Mouse (Mus musculus): Measurements from ENCODE around the gene Epn1. TPM values are rescaled to one million over a fixed set of nuclear protein-coding genes. Genes with fewer than 3 reads are reported as not detected.
"Not testable (repeated sequence)": the region's sequence is repeated elsewhere in the genome, so short reads cannot be mapped to it uniquely, and the experiment has no call there.

Epn1 gene
- polyA plus RNA-seq, 1 experiment from 2014 or later, result 55.8 TPM

DNA sequence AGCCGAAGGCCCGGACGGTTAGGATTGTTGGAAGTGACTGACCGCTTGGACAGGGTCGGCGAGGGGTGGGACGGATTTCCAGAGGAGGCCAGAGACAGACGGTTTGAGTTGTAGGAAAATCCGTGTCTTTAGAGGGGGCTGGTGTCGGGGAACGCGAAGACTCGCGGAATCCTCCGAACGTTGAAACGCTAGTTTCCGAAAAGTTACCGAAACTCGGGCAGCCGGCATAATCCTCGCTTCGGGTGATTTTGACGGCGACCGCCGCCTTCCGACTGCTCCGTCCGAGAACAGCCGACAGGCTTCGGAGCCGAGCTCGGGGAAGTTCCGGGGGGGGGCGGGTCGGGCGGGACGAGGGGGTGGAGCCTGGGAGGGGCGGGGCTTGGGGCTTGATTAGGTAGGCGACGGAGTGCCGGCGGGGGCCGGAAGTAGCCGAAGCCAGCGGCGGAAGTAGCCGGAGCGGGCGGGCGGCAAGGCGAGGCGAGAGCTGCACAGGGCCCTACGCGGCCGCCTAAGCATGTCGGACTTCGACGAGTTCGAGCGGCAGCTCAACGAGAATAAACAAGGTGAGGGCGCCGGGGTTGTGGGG is 18.2 kb upstream of the Epn1 start, which contains the start of gene U2af2:
TSS of gene U2af2 (plus strand) at position 370 of the 586 bp plus-strand sequence.
- peak within 1 kb of the TSS; percentile 97 for H3K9ac ChIP-seq (ENCODE audit: low read length)
- peaks cover 14% of the 10 kb centered on the region for H3K27me3 ChIP-seq (ENCODE audit: control insufficient read depth, insufficient read depth, low read length)
- H3K4me1 ChIP-seq (ENCODE audit: control insufficient read depth, insufficient read depth, low read length), result peaks cover 34% of the 10 kb centered on the region
- peak; percentile 68 for ATAC-seq (replicated peaks; ENCODE audit: extremely low read depth, insufficient read depth, low FRiP score)
- WGBS, result under 1% methylated on average over 63 of the region's 65 CpGs
- peak within 1 kb of the TSS; percentile 100 for H3K27ac ChIP-seq (ENCODE audit: low read length)
- peak within 1 kb of the TSS; percentile 96 for H3K4me2 ChIP-seq (ENCODE audit: low read depth, low read length)
- H3K9me3 ChIP-seq (replicated peaks; ENCODE audit: control insufficient read depth, low read length), result no peaks in the 10 kb centered on the region
- peak within 1 kb of the TSS; percentile 88 for H3K4me3 ChIP-seq (ENCODE audit: low read length)
- peaks cover 9% of the 10 kb centered on the region for H3K36me3 ChIP-seq (ENCODE audit: control insufficient read depth, insufficient read depth)

GRCm38 (mm10) chr7:5062360-5063001 is 17.6 kb upstream of the Epn1 start:
- peak; percentile 38 for ATAC-seq (replicated peaks; ENCODE audit: extremely low read depth, insufficient read depth, low FRiP score)
- under 1% methylated on average over 42 of the region's 51 CpGs for whole genome bisulfite sequencing
- Histone ChIP-seq H3K9ac (ENCODE audit: low read length) (peak overlapping the region; percentile 82), H3K4me1 (ENCODE audit: control insufficient read depth, insufficient read depth, low read length) (peaks cover 33% of the 10 kb centered on the region), H3K27ac (ENCODE audit: low read length) (peak overlapping the region; percentile 100), H3K4me3 (ENCODE audit: low read length) (peak overlapping the region; percentile 88), H3K9me3 (replicated peaks; ENCODE audit: control insufficient read depth, low read length) (no peaks in the 10 kb centered on the region), H3K27me3 (ENCODE audit: control insufficient read depth, insufficient read depth, low read length) (peaks cover 8% of the 10 kb centered on the region), H3K36me3 (ENCODE audit: control insufficient read depth, insufficient read depth) (peaks cover 13% of the 10 kb centered on the region), H3K4me2 (ENCODE audit: low read depth, low read length) (peak overlapping the region; percentile 96)

DNA sequence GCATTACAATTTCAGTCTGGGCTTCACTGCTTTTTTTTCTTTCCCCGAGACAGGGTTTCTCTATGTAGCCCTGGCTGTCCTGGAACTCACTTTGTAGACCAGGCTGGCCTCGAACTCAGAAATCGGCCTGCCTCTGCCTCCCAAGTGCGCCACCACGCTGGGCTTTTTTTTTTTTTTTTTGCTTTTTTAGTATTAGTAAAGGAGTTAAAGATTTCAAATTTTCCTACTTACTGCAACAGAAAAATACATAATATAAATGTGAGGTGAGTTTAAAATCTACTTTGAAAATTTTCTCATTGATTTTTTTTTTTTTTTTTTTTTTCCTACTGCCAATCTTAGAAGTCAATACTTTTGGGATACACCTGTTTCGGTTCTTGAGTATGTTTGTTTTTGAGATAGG is 15.1 kb upstream of the Epn1 start:
- Histone ChIP-seq H3K27ac (ENCODE audit: low read length) (no peak overlapping the region), H3K4me2 (ENCODE audit: low read depth, low read length) (no peak overlapping the region), H3K4me1 (ENCODE audit: control insufficient read depth, insufficient read depth, low read length) (peaks cover 31% of the 10 kb centered on the region), H3K27me3 (ENCODE audit: control insufficient read depth, insufficient read depth, low read length) (no peaks in the 10 kb centered on the region), H3K36me3 (ENCODE audit: control insufficient read depth, insufficient read depth) (peaks cover 29% of the 10 kb centered on the region), H3K9ac (ENCODE audit: low read length) (no peak overlapping the region), H3K4me3 (ENCODE audit: low read length) (no peak overlapping the region), H3K9me3 (replicated peaks; ENCODE audit: control insufficient read depth, low read length) (no peaks in the 10 kb centered on the region)
- WGBS, result 89% methylated on average over 6 of the region's 6 CpGs
- ATAC-seq (replicated peaks; ENCODE audit: extremely low read depth, insufficient read depth, low FRiP score), result no peak

DNA sequence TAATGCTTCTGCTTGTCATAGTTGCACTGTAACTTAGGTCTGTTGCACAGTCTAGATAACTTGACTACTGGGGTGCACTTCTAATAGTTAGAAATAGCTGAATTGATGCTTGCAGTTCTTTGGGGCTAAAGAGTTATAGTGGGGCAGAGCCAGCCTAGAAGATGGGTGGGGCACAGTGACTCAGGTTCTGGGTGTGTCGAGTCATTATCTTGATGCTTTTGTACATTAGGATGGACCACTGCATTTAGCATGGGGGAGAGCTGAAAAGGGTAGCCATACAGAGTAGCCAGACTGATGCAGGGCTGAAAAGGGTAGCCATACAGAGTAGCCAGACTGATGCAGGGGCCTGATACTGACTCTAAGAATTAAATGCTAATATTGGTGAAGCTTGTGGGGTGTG is 6.4 kb upstream of the Epn1 start:
- no peak overlapping the region for H3K9ac ChIP-seq (ENCODE audit: low read length)
- H3K4me1 ChIP-seq (ENCODE audit: control insufficient read depth, insufficient read depth, low read length), result no peaks in the 10 kb centered on the region
- H3K27me3 ChIP-seq (ENCODE audit: control insufficient read depth, insufficient read depth, low read length), result no peaks in the 10 kb centered on the region
- H3K27ac ChIP-seq (ENCODE audit: low read length), result no peak overlapping the region
- H3K4me3 ChIP-seq (ENCODE audit: low read length), result no peak overlapping the region
- no peaks in the 10 kb centered on the region for H3K9me3 ChIP-seq (replicated peaks; ENCODE audit: control insufficient read depth, low read length)
- H3K4me2 ChIP-seq (ENCODE audit: low read depth, low read length), result no peak overlapping the region
- WGBS, result 62% methylated on average over 1 of the region's 1 CpGs
- no peak for ATAC-seq (replicated peaks; ENCODE audit: extremely low read depth, insufficient read depth, low FRiP score)
- H3K36me3 ChIP-seq (ENCODE audit: control insufficient read depth, insufficient read depth), result peaks cover 82% of the 10 kb centered on the region

- no peak for ATAC-seq (replicated peaks; ENCODE audit: extremely low read depth, insufficient read depth, low FRiP score)
- 91% methylated on average over 5 of the region's 5 CpGs for WGBS
- H3K4me1 ChIP-seq (ENCODE audit: control insufficient read depth, insufficient read depth, low read length), result no peaks in the 10 kb centered on the region
Measured at GRCm38 (mm10) chr7:5074984-5075383, 5.1 kb upstream of the Epn1 start.

GRCm38 (mm10) chr7:5076931-5077330 is 3.1 kb upstream of the Epn1 start:
- H3K9ac ChIP-seq (ENCODE audit: low read length), result no peak overlapping the region
- H3K36me3 ChIP-seq (ENCODE audit: control insufficient read depth, insufficient read depth), result peaks cover 57% of the 10 kb centered on the region
- H3K27me3 ChIP-seq (ENCODE audit: control insufficient read depth, insufficient read depth, low read length), result no peaks in the 10 kb centered on the region
- no peak overlapping the region for H3K4me3 ChIP-seq (ENCODE audit: low read length)
- 78% methylated on average over 2 of the region's 2 CpGs for WGBS
- H3K4me1 ChIP-seq (ENCODE audit: control insufficient read depth, insufficient read depth, low read length), result peaks cover 11% of the 10 kb centered on the region
- no peak for ATAC-seq (replicated peaks; ENCODE audit: extremely low read depth, insufficient read depth, low FRiP score)
- H3K9me3 ChIP-seq (replicated peaks; ENCODE audit: control insufficient read depth, low read length), result no peaks in the 10 kb centered on the region
- no peak overlapping the region for H3K27ac ChIP-seq (ENCODE audit: low read length)
- H3K4me2 ChIP-seq (ENCODE audit: low read depth, low read length), result no peak overlapping the region

More at GRCm38 (mm10) chr7:5074984-5075383, 5.1 kb upstream of the Epn1 start:
- no peak overlapping the region for H3K9ac ChIP-seq (ENCODE audit: low read length)
- H3K27ac ChIP-seq (ENCODE audit: low read length), result no peak overlapping the region
- H3K9me3 ChIP-seq (replicated peaks; ENCODE audit: control insufficient read depth, low read length), result no peaks in the 10 kb centered on the region
- H3K27me3 ChIP-seq (ENCODE audit: control insufficient read depth, insufficient read depth, low read length), result no peaks in the 10 kb centered on the region
- no peak overlapping the region for H3K4me2 ChIP-seq (ENCODE audit: low read depth, low read length)
- peaks cover 74% of the 10 kb centered on the region for H3K36me3 ChIP-seq (ENCODE audit: control insufficient read depth, insufficient read depth)
- no peak overlapping the region for H3K4me3 ChIP-seq (ENCODE audit: low read length)

DNA sequence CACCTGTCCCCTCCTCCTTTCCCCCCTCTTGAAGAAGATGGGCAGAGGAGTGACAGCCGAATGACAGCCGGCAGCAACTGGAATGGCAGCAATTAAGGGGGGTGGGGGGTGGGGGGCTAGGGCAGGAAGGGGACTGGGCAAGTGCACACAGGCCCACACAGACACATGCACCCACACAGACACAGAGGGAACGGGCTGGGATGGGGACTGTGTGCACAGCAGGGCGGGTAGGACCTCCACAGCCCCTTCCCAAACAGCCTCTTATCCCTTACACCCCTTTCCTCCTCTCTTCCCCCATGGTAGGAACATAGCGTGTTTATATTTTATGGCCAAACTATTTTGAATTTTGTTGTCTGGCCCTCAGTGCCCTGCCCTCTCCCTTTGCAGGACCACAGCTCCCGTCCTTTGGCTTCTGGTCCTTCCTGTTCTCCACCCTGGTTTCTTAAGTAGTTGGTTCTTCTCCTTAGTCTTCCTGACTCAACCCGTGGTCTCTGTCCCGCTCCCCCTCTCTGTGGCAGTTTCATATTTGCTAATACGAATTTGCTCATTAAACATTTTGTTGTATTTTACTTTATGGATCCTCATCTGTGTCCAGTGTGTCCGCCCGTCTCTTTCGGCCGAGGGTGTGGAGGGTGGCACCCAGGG is 548 bp upstream of the Epn1 start:
- not testable (repeated sequence) for ATAC-seq (replicated peaks; ENCODE audit: extremely low read depth, insufficient read depth, low FRiP score); H3K9me3 ChIP-seq (replicated peaks; ENCODE audit: control insufficient read depth, low read length); H3K27me3 ChIP-seq (ENCODE audit: control insufficient read depth, insufficient read depth, low read length)
- WGBS, result 41% methylated on average over 9 of the region's 13 CpGs
- Histone ChIP-seq H3K36me3 (ENCODE audit: control insufficient read depth, insufficient read depth) (peaks cover 42% of the 10 kb centered on the region), H3K4me2 (ENCODE audit: low read depth, low read length) (peak overlapping the region; percentile 81), H3K4me3 (ENCODE audit: low read length) (peak overlapping the region; percentile 87), H3K27ac (ENCODE audit: low read length) (peak overlapping the region; percentile 87), H3K4me1 (ENCODE audit: control insufficient read depth, insufficient read depth, low read length) (peaks cover 18% of the 10 kb centered on the region), H3K9ac (ENCODE audit: low read length) (peak overlapping the region; percentile 71)

DNA sequence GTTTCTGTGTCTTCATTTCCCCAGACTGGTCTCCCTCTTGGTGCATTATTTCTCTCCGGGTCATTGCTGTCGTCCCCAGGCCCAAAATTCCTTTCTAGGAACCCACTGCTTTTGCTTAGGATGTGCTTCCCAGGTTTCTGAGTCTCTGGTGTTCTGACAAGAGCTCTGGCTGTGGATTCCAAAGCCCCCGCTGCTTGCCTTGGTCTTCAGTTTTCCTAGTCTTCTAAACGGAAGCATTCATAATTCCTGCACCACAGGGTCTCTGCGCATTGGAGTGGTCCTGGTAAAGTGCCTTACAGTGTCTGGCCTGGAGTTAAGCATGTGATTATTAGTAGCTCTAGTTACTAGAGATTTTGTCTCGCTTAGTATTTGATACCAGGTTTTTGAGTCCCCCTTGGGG is 780 bp downstream of the Epn1 start:
- peak overlapping the region; percentile 87 for H3K27ac ChIP-seq (ENCODE audit: low read length)
- no peak for ATAC-seq (replicated peaks; ENCODE audit: extremely low read depth, insufficient read depth, low FRiP score)
- peak overlapping the region; percentile 81 for H3K4me2 ChIP-seq (ENCODE audit: low read depth, low read length)
- H3K27me3 ChIP-seq (ENCODE audit: control insufficient read depth, insufficient read depth, low read length), result no peaks in the 10 kb centered on the region
- H3K9me3 ChIP-seq (replicated peaks; ENCODE audit: control insufficient read depth, low read length), result no peaks in the 10 kb centered on the region
- H3K9ac ChIP-seq (ENCODE audit: low read length), result peak overlapping the region; percentile 97
- 10% methylated on average over 6 of the region's 6 CpGs for WGBS
- peaks cover 38% of the 10 kb centered on the region for H3K36me3 ChIP-seq (ENCODE audit: control insufficient read depth, insufficient read depth)
- peaks cover 18% of the 10 kb centered on the region for H3K4me1 ChIP-seq (ENCODE audit: control insufficient read depth, insufficient read depth, low read length)
- peak overlapping the region; percentile 87 for H3K4me3 ChIP-seq (ENCODE audit: low read length)

DNA sequence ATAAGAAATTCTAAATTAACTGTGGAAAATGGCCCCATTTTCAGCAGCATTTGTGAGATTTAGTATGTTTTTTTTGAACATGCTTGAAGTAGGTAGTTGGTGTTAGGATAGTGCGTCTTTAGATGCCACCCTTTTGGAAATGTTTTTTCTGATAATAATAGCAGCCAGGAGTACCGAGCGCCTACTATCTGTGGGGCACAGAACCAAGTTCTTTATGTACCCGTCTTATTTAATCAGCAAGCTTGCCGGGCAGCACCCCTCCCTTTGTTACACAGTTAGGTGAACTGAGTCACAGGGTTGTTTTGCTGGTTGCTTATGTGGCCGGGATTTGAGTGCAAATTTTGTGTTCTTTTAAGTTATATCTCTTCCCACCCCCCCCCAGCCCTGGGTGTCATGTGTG is 1.2 kb downstream of the Epn1 start:
- WGBS, result 46% methylated on average over 6 of the region's 6 CpGs
- Histone ChIP-seq H3K9ac (ENCODE audit: low read length) (peak overlapping the region; percentile 97), H3K4me1 (ENCODE audit: control insufficient read depth, insufficient read depth, low read length) (peaks cover 18% of the 10 kb centered on the region), H3K9me3 (replicated peaks; ENCODE audit: control insufficient read depth, low read length) (no peaks in the 10 kb centered on the region), H3K4me2 (ENCODE audit: low read depth, low read length) (peak overlapping the region; percentile 81), H3K27me3 (ENCODE audit: control insufficient read depth, insufficient read depth, low read length) (no peaks in the 10 kb centered on the region), H3K27ac (ENCODE audit: low read length) (no peak overlapping the region), H3K36me3 (ENCODE audit: control insufficient read depth, insufficient read depth) (peaks cover 34% of the 10 kb centered on the region), H3K4me3 (ENCODE audit: low read length) (peak overlapping the region; percentile 87)
- no peak for ATAC-seq (replicated peaks; ENCODE audit: extremely low read depth, insufficient read depth, low FRiP score)

All from heart, embryonic 16.5 days (tissue).